Mouse (Mus musculus): ENCODE data around the gene Olfr1023. TPM values are rescaled to one million over a fixed set of nuclear protein-coding genes. Genes with fewer than 3 reads are reported as not detected.

Gene Olfr1023
- not detected in 2 replicates for polyA plus RNA-seq (2012; rRNA removed)

DNA sequence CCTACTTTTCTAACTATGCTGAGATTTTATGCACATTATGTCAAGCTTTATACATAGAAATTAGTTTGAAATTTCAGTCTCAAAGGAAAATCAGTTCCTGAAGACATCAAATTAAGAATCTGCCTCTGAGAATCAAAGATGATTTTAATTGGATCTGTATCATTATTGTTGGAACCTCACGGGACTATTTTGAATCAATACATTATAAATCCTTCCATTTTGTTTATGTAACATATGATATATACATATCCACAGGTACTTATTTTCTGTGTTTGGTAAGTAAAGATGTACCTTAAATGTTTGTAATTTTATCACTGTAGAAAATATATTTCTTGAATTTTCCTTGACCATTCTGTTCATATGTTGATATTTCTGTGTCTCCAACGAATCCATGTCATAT, at the start of gene Olfr1023:
TSS of gene Olfr1023 (plus strand) at position 301 of the 400 bp plus-strand sequence.
- no peak within 1 kb of the TSS for H3K4me3 ChIP-seq (ENCODE audit: low read depth, low read length)
- WGBS: 48% methylated on average over 2 of the region's 2 CpGs
- no peak within 1 kb of the TSS for H3K27ac ChIP-seq (ENCODE audit: insufficient read depth, low read depth, low read length)
- TF ChIP-seq CTCF (IDR thresholded peaks at IDR 0.05; ENCODE audit: extremely low read depth, insufficient read length, insufficient replicate concordance, low read depth, low read length): no peak
- no peaks in the 10 kb centered on the region for H3K36me3 ChIP-seq (ENCODE audit: control insufficient read depth, insufficient read depth, low read length)
- no peaks in the 10 kb centered on the region for H3K4me1 ChIP-seq (ENCODE audit: control insufficient read depth, insufficient read depth, insufficient read length, low read length)
- no peaks in the 10 kb centered on the region for H3K27me3 ChIP-seq (ENCODE audit: control insufficient read depth, insufficient read depth, low read length)

DNA sequence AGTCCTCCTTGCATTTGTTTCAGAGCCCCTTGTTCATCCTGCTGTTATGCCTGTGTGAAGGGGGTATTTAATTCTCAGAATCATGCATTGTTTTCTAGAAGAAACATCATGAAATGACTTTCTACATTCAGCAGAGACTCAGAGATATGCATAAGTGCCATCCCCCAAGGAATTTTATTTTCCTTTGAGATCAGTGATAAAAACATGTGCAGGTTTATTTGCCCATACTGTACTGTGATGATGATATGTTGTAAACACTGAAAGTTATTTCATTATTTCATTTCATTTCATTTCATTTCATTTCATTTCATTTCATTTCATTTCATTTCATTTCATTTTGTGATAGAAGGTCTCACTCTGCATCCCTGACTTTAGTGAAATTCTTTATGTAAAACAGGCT, 40.1 kb upstream of the Olfr1023 start, which contains the start of gene Olfr1019:
TSS of gene Olfr1019 (minus strand) at position 101 of the 400 bp plus-strand sequence.
- Histone ChIP-seq H3K4me1 (ENCODE audit: control insufficient read depth, insufficient read depth, insufficient read length, low read length) (no peaks in the 10 kb centered on the region), H3K27ac (ENCODE audit: insufficient read depth, low read depth, low read length) (no peak within 1 kb of the TSS)
- TF ChIP-seq CTCF (IDR thresholded peaks at IDR 0.05; ENCODE audit: extremely low read depth, insufficient read length, insufficient replicate concordance, low read depth, low read length): no peak
- TF ChIP-seq POLR2A (IDR thresholded peaks at IDR 0.05; ENCODE audit: low read depth, low read length): no peak

DNA sequence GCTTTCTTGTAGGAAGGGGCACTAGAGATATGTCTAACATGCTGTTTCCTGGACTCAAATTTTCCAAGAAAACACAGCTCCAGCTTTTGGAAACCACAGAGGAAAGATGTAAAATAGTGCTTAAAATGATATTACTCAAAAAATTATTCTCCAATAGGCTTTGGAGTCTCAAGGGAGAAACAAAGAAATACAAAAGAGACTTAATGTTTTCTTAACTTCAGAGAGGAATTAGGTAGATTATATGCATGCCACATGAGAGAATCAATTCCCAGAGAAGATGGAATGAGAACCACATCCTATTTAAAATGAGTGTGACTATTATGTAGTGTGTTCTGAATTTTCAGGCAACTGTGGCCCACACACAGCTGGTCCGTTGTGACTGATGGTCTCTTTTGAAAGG, 38.7 kb upstream of the Olfr1023 start, which contains the start of gene Olfr1020:
TSS of gene Olfr1020 (plus strand) at position 301 of the 400 bp plus-strand sequence.
- Histone ChIP-seq H3K4me1 (ENCODE audit: control insufficient read depth, insufficient read depth, insufficient read length, low read length) (no peaks in the 10 kb centered on the region), H3K27ac (ENCODE audit: insufficient read depth, low read depth, low read length) (no peak within 1 kb of the TSS), H3K36me3 (ENCODE audit: control insufficient read depth, insufficient read depth, low read length) (no peaks in the 10 kb centered on the region), H3K27me3 (ENCODE audit: control insufficient read depth, insufficient read depth, low read length) (no peaks in the 10 kb centered on the region), H3K4me3 (ENCODE audit: low read depth, low read length) (no peak within 1 kb of the TSS)
- WGBS: 78% methylated on average over 1 of the region's 1 CpGs
- no peak for TF ChIP-seq POLR2A (IDR thresholded peaks at IDR 0.05; ENCODE audit: low read depth, low read length)
- no peak for TF ChIP-seq CTCF (IDR thresholded peaks at IDR 0.05; ENCODE audit: extremely low read depth, insufficient read length, insufficient replicate concordance, low read depth, low read length)

More for the DNA sequence above, 40.1 kb upstream of the Olfr1023 start, which contains the start of gene Olfr1019:
- Histone ChIP-seq H3K27me3 (ENCODE audit: control insufficient read depth, insufficient read depth, low read length) (no peaks in the 10 kb centered on the region), H3K36me3 (ENCODE audit: control insufficient read depth, insufficient read depth, low read length) (no peaks in the 10 kb centered on the region), H3K4me3 (ENCODE audit: low read depth, low read length) (no peak within 1 kb of the TSS)

DNA sequence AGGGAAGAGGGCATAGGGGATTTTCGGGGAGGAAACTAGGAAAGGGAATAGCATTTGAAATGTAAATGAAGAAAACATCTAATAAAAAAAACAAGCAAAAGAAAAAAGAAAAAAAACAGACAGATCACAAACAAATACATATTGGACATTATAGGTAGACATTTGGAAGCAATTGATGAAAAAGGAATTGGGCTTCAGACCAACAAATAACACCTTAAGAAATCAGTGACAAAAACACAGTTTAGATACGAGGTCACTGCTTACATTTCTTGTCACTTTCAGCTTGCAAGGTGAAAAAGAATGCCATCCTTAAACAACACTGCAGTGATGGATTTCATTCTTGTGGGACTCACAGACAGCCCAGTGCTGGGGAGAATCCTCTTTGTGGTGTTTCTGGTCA, 17.1 kb upstream of the Olfr1023 start, which contains the start of gene Olfr1022:
TSS of gene Olfr1022 (plus strand) at position 301 of the 400 bp plus-strand sequence.
- Histone ChIP-seq H3K4me3 (ENCODE audit: low read depth, low read length) (no peak within 1 kb of the TSS), H3K4me1 (ENCODE audit: control insufficient read depth, insufficient read depth, insufficient read length, low read length) (no peaks in the 10 kb centered on the region), H3K27ac (ENCODE audit: insufficient read depth, low read depth, low read length) (no peak within 1 kb of the TSS), H3K36me3 (ENCODE audit: control insufficient read depth, insufficient read depth, low read length) (no peaks in the 10 kb centered on the region), H3K27me3 (ENCODE audit: control insufficient read depth, insufficient read depth, low read length) (no peaks in the 10 kb centered on the region)
- 40% methylated on average over 2 of the region's 2 CpGs for WGBS
- TF ChIP-seq POLR2A (IDR thresholded peaks at IDR 0.05; ENCODE audit: low read depth, low read length) (no peak), CTCF (IDR thresholded peaks at IDR 0.05; ENCODE audit: extremely low read depth, insufficient read length, insufficient replicate concordance, low read depth, low read length) (no peak)

DNA sequence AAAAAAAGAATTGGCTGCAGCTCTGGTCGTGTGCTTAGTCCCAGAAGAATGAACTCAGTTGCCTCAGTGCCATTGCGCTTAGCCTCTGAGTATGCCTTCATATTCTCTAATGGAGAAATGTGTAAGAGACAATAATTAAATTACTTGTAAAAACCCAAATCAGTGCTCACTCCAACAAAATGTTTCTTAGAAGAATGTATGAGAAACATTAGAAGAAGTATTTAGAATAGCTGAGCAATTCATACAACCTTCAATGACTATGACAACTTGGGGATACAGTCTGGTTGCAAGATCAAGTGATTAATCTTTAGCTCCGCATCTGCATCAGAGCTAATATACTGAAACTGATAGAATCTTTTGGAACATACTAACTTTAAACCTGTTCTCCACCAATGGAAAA, 19.5 kb downstream of the Olfr1023 start, which contains the start of gene Olfr1024:
TSS of gene Olfr1024 (minus strand) at position 101 of the 400 bp plus-strand sequence.
- no peaks in the 10 kb centered on the region for H3K4me1 ChIP-seq (ENCODE audit: control insufficient read depth, insufficient read depth, insufficient read length, low read length)

DNA sequence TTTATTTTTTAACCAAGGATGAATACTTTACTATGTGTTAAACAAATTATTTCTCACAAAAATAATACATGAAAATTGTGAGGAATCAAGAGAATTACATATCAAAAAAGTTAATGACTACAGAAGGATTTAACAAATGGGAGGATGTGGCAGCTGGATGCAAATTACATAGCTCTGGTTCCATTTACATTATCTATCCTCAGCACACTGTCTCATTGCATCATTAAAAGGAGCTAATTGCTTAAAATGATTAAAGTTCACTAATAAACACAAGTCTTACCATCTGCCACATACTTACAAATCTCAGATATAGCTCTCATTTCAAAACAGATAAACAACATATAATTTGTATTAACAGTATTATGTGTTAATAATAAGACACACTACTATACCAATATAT, 27.8 kb downstream of the Olfr1023 start:
- Histone ChIP-seq H3K4me1 (ENCODE audit: control insufficient read depth, insufficient read depth, insufficient read length, low read length) (no peaks in the 10 kb centered on the region), H3K27ac (ENCODE audit: insufficient read depth, low read depth, low read length) (no peak overlapping the region), H3K4me3 (ENCODE audit: low read depth, low read length) (no peak overlapping the region), H3K27me3 (ENCODE audit: control insufficient read depth, insufficient read depth, low read length) (no peaks in the 10 kb centered on the region), H3K36me3 (ENCODE audit: control insufficient read depth, insufficient read depth, low read length) (no peaks in the 10 kb centered on the region)
- TF ChIP-seq CTCF (IDR thresholded peaks at IDR 0.05; ENCODE audit: extremely low read depth, insufficient read length, insufficient replicate concordance, low read depth, low read length) (no peak), POLR2A (IDR thresholded peaks at IDR 0.05; ENCODE audit: low read depth, low read length) (no peak)

More for the DNA sequence above, 19.5 kb downstream of the Olfr1023 start, which contains the start of gene Olfr1024:
- Histone ChIP-seq H3K36me3 (ENCODE audit: control insufficient read depth, insufficient read depth, low read length) (no peaks in the 10 kb centered on the region), H3K4me3 (ENCODE audit: low read depth, low read length) (no peak within 1 kb of the TSS), H3K27ac (ENCODE audit: insufficient read depth, low read depth, low read length) (no peak within 1 kb of the TSS), H3K27me3 (ENCODE audit: control insufficient read depth, insufficient read depth, low read length) (no peaks in the 10 kb centered on the region)
- WGBS: 84% methylated on average over 3 of the region's 3 CpGs
- TF ChIP-seq CTCF (IDR thresholded peaks at IDR 0.05; ENCODE audit: extremely low read depth, insufficient read length, insufficient replicate concordance, low read depth, low read length) (no peak), POLR2A (IDR thresholded peaks at IDR 0.05; ENCODE audit: low read depth, low read length) (no peak)

DNA sequence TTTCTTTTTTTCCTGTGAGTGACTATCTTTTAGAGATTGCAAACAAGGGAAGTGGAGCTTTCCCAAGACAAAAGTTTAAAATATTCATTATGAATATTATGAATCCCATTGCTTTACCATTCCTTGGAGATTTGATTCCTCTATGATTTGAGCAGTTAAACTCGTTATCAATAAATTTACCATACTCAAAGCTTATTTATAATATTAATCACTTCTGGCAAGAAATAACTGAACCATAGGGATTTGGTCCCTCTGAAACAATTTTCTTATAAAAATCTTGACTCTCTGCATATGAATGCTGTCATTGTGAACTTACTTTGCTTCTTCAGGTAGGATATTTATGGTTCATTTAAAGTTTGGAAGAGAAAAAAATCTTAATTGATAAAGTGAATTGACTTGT, 29.5 kb downstream of the Olfr1023 start, which contains the start of gene Olfr1025-ps1:
TSS of gene Olfr1025-ps1 (plus strand) at position 301 of the 400 bp plus-strand sequence.
- H3K27me3 ChIP-seq (ENCODE audit: control insufficient read depth, insufficient read depth, low read length): no peaks in the 10 kb centered on the region
- H3K4me1 ChIP-seq (ENCODE audit: control insufficient read depth, insufficient read depth, insufficient read length, low read length): no peaks in the 10 kb centered on the region
- WGBS: 43% methylated on average over 1 of the region's 1 CpGs
- H3K27ac ChIP-seq (ENCODE audit: insufficient read depth, low read depth, low read length): no peak within 1 kb of the TSS
- no peak within 1 kb of the TSS for H3K4me3 ChIP-seq (ENCODE audit: low read depth, low read length)
- TF ChIP-seq CTCF (IDR thresholded peaks at IDR 0.05; ENCODE audit: extremely low read depth, insufficient read length, insufficient replicate concordance, low read depth, low read length) (no peak), POLR2A (IDR thresholded peaks at IDR 0.05; ENCODE audit: low read depth, low read length) (no peak)
- no peaks in the 10 kb centered on the region for H3K36me3 ChIP-seq (ENCODE audit: control insufficient read depth, insufficient read depth, low read length)

All from small intestine, adult 2 months (tissue).